Mouse (Mus musculus): ENCODE measurements around the gene Srrm1. TPM values are rescaled to one million over a fixed set of nuclear protein-coding genes. Genes with fewer than 3 reads are reported as not detected.

Srrm1 gene
- polyA plus RNA-seq, 1 experiment from 2014 or later: 108 TPM

DNA sequence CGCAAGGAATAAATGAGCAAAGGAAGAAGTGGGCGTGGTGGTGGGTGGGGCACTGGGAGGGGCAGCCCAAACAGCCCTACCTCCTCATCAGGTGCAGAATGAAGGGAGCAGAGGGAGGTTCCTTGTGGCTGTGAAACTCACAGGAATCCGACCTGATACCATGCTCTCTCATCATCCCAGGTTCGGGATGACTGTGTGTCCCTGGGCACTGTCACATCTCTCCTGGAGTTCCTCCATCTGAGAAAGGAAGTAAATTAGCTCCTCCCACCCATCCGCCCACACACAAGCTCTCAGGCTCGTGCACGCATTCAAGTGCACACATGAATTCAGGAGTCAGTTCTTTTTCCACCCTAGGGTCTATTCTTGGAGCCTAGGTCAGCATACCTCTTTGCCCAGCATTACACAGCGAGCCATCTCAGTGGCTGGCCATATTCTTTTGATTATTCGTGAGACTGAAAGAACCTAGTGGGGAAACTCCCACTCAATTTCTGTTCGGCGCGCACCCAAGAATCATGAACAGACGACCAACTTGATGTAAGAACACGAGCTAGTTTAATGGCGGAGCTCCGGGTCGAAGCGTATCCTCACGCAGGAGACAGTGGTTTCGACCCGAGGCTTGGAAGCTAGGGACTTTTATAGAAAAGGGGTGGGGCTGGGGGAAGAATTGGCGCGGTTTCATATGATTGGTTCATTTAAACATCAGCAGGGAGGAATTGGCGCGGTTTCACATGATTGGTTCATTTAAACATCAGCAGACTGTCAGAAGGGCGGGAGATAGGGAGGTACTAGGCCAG is 52.7 kb downstream of the Srrm1 start:
- Histone ChIP-seq H3K27me3 (ENCODE audit: control insufficient read depth, insufficient read depth, low read length) (no peaks in the 10 kb centered on the region), H3K4me3 (ENCODE audit: low read depth, low read length) (no peak overlapping the region), H3K4me1 (replicated peaks; ENCODE audit: control insufficient read depth, insufficient read depth) (no peaks in the 10 kb centered on the region; the same call in 1 of the 2 replicates), H3K9me3 (ENCODE audit: control insufficient read depth, low read length) (no peaks in the 10 kb centered on the region), H3K4me2 (replicated peaks; ENCODE audit: low read depth) (no peak overlapping the region), H3K36me3 (ENCODE audit: control insufficient read depth, insufficient read depth, low read length) (no peaks in the 10 kb centered on the region), H3K9ac (ENCODE audit: low read length) (no peak overlapping the region), H3K27ac (replicated peaks) (no peak overlapping the region)
- WGBS: 90% methylated on average over 26 of the region's 26 CpGs
- TF ChIP-seq CTCF (IDR thresholded peaks at IDR 0.05; ENCODE audit: low read depth) (no peak), EP300 (optimal IDR thresholded peaks at IDR 0.05) (no peak)
- DNase-seq (ENCODE audit: low spot score): no peak
- no peak for ATAC-seq (ENCODE audit: low FRiP score, low TSS enrichment)

DNA sequence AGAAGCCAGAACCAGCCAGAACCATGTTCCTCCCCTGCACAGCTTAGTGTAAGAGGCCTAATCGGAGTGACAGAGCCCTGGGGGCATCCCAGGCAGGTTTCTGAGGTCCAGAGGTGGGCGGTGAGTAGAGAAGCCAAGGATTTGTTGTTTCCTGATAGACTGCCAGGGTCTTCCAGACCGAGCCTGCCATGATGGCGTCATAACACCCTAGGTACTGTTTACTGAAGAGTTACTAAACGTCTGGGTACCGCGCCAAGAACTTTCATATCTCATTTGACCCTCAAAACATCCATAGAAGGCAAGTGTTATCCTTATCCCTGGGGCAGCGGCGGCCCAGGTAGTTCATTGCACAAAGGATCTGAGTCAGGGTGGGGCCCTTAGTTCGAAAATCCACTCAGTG is 54.4 kb downstream of the Srrm1 start:
- H3K9me3 ChIP-seq (ENCODE audit: control insufficient read depth, low read length): no peaks in the 10 kb centered on the region
- H3K36me3 ChIP-seq (ENCODE audit: control insufficient read depth, insufficient read depth, low read length): no peaks in the 10 kb centered on the region
- H3K27ac ChIP-seq (replicated peaks): peak overlapping the region; percentile 53
- ATAC-seq (ENCODE audit: low FRiP score, low TSS enrichment): 0 out of 2 replicates have a peak, but pooled peaks have one; percentile 23
- no peaks in the 10 kb centered on the region for H3K27me3 ChIP-seq (ENCODE audit: control insufficient read depth, insufficient read depth, low read length)
- no peak for TF ChIP-seq EP300 (optimal IDR thresholded peaks at IDR 0.05)
- peak; percentile 46 for DNase-seq (ENCODE audit: low spot score)
- H3K4me3 ChIP-seq (ENCODE audit: low read depth, low read length): no peak overlapping the region
- H3K9ac ChIP-seq (ENCODE audit: low read length): no peak overlapping the region
- 46% methylated on average over 10 of the region's 10 CpGs for WGBS
- H3K4me1 ChIP-seq (replicated peaks; ENCODE audit: control insufficient read depth, insufficient read depth): no peaks in the 10 kb centered on the region; the same call in 1 of the 2 replicates
- no peak overlapping the region for H3K4me2 ChIP-seq (replicated peaks; ENCODE audit: low read depth)

DNA sequence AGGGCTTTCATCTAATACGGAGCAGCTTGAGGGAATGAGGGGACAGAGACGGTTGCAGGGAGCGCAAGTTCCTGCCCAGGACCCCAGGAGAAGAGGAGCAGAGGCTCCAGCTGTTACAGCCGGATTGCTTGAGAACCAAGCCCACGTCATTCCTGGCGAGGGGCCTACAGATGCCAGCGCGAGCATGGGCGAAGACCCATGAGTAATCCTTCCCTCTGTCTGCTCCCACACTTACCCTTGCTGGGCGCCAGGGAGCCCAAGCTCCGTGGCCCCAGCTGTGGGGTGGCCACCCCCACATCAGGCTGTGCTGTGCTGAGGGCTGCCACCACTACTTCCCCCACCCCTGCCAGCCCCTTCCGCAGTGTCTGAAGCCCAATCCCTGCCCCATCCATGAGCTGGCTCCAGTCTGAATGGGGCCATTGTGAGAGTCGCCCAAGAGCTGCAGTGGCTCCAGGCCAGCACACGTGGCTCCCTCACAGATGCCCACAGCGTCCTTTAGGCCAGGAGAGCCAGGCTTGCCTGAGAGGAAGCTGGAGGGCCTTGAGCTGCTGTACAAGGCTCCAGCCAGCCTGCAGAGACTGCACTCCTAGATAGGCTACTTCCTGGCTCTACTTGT is 55.1 kb downstream of the Srrm1 start:
- peak; percentile 37 for ATAC-seq (ENCODE audit: low FRiP score, low TSS enrichment)
- DNase-seq (ENCODE audit: low spot score): peak; percentile 58
- H3K9ac ChIP-seq (ENCODE audit: low read length): 0 out of 2 replicates have a peak overlapping the region, but pooled peaks have one; percentile 23
- peak overlapping the region; percentile 53 for H3K27ac ChIP-seq (replicated peaks)
- H3K36me3 ChIP-seq (ENCODE audit: control insufficient read depth, insufficient read depth, low read length): no peaks in the 10 kb centered on the region
- H3K4me1 ChIP-seq (replicated peaks; ENCODE audit: control insufficient read depth, insufficient read depth): no peaks in the 10 kb centered on the region; the same call in 1 of the 2 replicates
- TF ChIP-seq EP300 (optimal IDR thresholded peaks at IDR 0.05) (no peak), CTCF (IDR thresholded peaks at IDR 0.05; ENCODE audit: low read depth) (no peak)
- H3K4me3 ChIP-seq (ENCODE audit: low read depth, low read length): no peak overlapping the region
- 66% methylated on average over 13 of the region's 15 CpGs for WGBS
- H3K4me2 ChIP-seq (replicated peaks; ENCODE audit: low read depth): no peak overlapping the region
- H3K9me3 ChIP-seq (ENCODE audit: control insufficient read depth, low read length): no peaks in the 10 kb centered on the region
- no peaks in the 10 kb centered on the region for H3K27me3 ChIP-seq (ENCODE audit: control insufficient read depth, insufficient read depth, low read length)

DNA sequence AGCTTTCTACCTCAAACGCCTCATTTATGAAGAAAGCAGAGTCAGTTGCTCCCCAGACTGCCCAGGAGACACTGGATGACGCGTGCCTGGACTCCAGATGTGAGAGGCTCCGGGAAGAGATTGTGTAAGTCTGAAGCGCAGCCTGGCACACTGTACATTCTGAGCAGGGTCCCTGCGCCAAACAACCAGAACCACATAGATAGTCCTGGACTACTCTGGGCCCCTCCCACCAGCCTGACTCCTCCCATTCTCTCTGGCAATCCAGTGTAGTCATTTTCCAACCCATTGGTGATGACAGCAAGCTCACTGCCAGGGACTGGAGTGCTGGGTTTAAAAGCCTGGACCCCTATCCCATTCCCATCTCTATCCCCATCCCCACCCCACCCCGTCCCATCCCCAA is 56.0 kb downstream of the Srrm1 start:
- H3K4me3 ChIP-seq (ENCODE audit: low read depth, low read length): no peak overlapping the region
- no peaks in the 10 kb centered on the region; the same call in 1 of the 2 replicates for H3K4me1 ChIP-seq (replicated peaks; ENCODE audit: control insufficient read depth, insufficient read depth)
- H3K9ac ChIP-seq (ENCODE audit: low read length): no peak overlapping the region
- no peak overlapping the region for H3K4me2 ChIP-seq (replicated peaks; ENCODE audit: low read depth)
- DNase-seq (ENCODE audit: low spot score) (no peak), ATAC-seq (ENCODE audit: low FRiP score, low TSS enrichment) (no peak)
- WGBS: 88% methylated on average over 7 of the region's 7 CpGs
- H3K36me3 ChIP-seq (ENCODE audit: control insufficient read depth, insufficient read depth, low read length): no peaks in the 10 kb centered on the region
- TF ChIP-seq CTCF (IDR thresholded peaks at IDR 0.05; ENCODE audit: low read depth): no peak
- TF ChIP-seq EP300 (optimal IDR thresholded peaks at IDR 0.05): no peak
- H3K9me3 ChIP-seq (ENCODE audit: control insufficient read depth, low read length): no peaks in the 10 kb centered on the region
- no peak overlapping the region for H3K27ac ChIP-seq (replicated peaks)
- no peaks in the 10 kb centered on the region for H3K27me3 ChIP-seq (ENCODE audit: control insufficient read depth, insufficient read depth, low read length)

DNA sequence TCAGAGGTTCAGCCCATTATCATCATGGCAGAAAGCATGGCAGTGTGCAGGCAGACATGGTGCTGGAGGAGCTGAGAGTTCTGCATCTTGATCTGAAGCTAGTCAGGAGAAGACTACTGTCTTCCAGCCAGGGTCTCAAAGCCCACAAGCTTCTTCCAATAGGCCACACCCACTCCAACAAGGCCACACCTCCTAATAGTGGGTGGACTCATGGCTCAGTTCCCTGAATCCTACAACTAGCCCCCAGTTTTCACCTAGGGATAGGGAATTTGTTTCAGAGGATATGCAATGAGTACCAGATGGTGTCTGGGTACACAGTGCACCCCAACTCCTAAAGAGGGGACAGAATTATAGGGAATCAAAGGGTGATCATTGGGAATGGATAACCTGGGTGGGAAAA is 56.6 kb downstream of the Srrm1 start:
- ATAC-seq (ENCODE audit: low FRiP score, low TSS enrichment) (no peak), DNase-seq (ENCODE audit: low spot score) (no peak)
- H3K9me3 ChIP-seq (ENCODE audit: control insufficient read depth, low read length): no peaks in the 10 kb centered on the region
- no peaks in the 10 kb centered on the region for H3K27me3 ChIP-seq (ENCODE audit: control insufficient read depth, insufficient read depth, low read length)
- no peak for TF ChIP-seq EP300 (optimal IDR thresholded peaks at IDR 0.05)
- TF ChIP-seq CTCF (IDR thresholded peaks at IDR 0.05; ENCODE audit: low read depth): no peak
- no peak overlapping the region for H3K9ac ChIP-seq (ENCODE audit: low read length)
- H3K36me3 ChIP-seq (ENCODE audit: control insufficient read depth, insufficient read depth, low read length): no peaks in the 10 kb centered on the region
- H3K27ac ChIP-seq (replicated peaks): no peak overlapping the region
- no peak overlapping the region for H3K4me3 ChIP-seq (ENCODE audit: low read depth, low read length)
- H3K4me2 ChIP-seq (replicated peaks; ENCODE audit: low read depth): no peak overlapping the region
- no peaks in the 10 kb centered on the region; the same call in 1 of the 2 replicates for H3K4me1 ChIP-seq (replicated peaks; ENCODE audit: control insufficient read depth, insufficient read depth)

DNA sequence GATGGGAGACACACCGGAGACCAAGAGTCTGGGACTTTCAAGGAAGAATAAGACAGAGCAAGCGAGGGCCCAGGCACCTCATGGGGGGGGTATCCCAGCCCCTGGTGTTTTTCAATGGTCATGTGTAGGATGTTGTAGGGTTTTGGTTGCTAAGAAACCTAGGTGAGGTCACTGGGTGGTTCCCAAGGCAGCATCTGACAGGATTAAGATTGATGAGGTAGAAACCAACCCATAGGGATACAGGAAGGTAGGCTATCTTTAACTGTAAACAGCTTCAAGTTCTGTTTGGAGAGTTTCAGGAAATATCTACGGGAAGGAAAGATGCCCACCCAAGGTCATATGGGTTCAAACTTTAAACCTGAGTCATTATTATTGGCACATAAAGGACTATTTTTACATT is 59.3 kb downstream of the Srrm1 start:
- TF ChIP-seq EP300 (optimal IDR thresholded peaks at IDR 0.05) (no peak), CTCF (IDR thresholded peaks at IDR 0.05; ENCODE audit: low read depth) (no peak)
- H3K9me3 ChIP-seq (ENCODE audit: control insufficient read depth, low read length): no peaks in the 10 kb centered on the region
- DNase-seq (ENCODE audit: low spot score): peak; percentile 43
- no peaks in the 10 kb centered on the region; the same call in 1 of the 2 replicates for H3K4me1 ChIP-seq (replicated peaks; ENCODE audit: control insufficient read depth, insufficient read depth)
- ATAC-seq (ENCODE audit: low FRiP score, low TSS enrichment): peak; percentile 43
- no peak overlapping the region for H3K9ac ChIP-seq (ENCODE audit: low read length)
- no peaks in the 10 kb centered on the region for H3K27me3 ChIP-seq (ENCODE audit: control insufficient read depth, insufficient read depth, low read length)
- no peak overlapping the region for H3K4me2 ChIP-seq (replicated peaks; ENCODE audit: low read depth)
- no peak overlapping the region for H3K4me3 ChIP-seq (ENCODE audit: low read depth, low read length)
- no peaks in the 10 kb centered on the region for H3K36me3 ChIP-seq (ENCODE audit: control insufficient read depth, insufficient read depth, low read length)
- 72% methylated on average over 3 of the region's 3 CpGs for whole genome bisulfite sequencing
- no peak overlapping the region for H3K27ac ChIP-seq (replicated peaks)

Data from stomach, postnatal 0 days (tissue).